Mouse (Mus musculus): ENCODE results near the gene Hint2.

Gene Hint2

GRCm38 (mm10) chr4:43655656-43656338, 469 bp downstream of the Hint2 start:
- DNase-seq (ENCODE audit: low spot score in 2 of 2), result no peak

- DNase-seq (ENCODE audit: low spot score in 2 of 2), result no peak
These were observed 2.9 kb downstream of the Hint2 start, which contains the start of gene Spag8 for GRCm38 (mm10) chr4:43653161-43654015. Gene Spag8, minus strand, starts transcription at chr4:43653594.

GRCm38 (mm10) chr4:43652726-43653125, 3.5 kb downstream of the Hint2 start:
- DNase-seq (ENCODE audit: low spot score in 2 of 2), result no peak

- DNase-seq (ENCODE audit: low spot score in 2 of 2), result no peak
These were observed 6.5 kb downstream of the Hint2 start for GRCm38 (mm10) chr4:43649783-43650182.

- no peak for DNase-seq (ENCODE audit: low spot score in 2 of 2)
These were observed 15.8 kb downstream of the Hint2 start for GRCm38 (mm10) chr4:43640491-43640890.

- DNase-seq (ENCODE audit: low spot score in 2 of 2), result no peak
These were observed 16.2 kb downstream of the Hint2 start for GRCm38 (mm10) chr4:43640076-43640475.

GRCm38 (mm10) chr4:43636751-43637150, 19.5 kb downstream of the Hint2 start:
- no peak for DNase-seq (ENCODE audit: low spot score in 2 of 2)

- no peak for DNase-seq (ENCODE audit: low spot score in 2 of 2)
These were observed 21.5 kb downstream of the Hint2 start for GRCm38 (mm10) chr4:43634621-43635374.

- DNase-seq (ENCODE audit: low spot score in 2 of 2), result no peak
These were observed 22.5 kb downstream of the Hint2 start for GRCm38 (mm10) chr4:43633736-43634135.

- DNase-seq (ENCODE audit: low spot score in 2 of 2), result no peak
These were observed 23.0 kb downstream of the Hint2 start for GRCm38 (mm10) chr4:43633296-43633695.

- DNase-seq (ENCODE audit: low spot score in 2 of 2), result no peak
These were observed 24.0 kb downstream of the Hint2 start for GRCm38 (mm10) chr4:43631956-43632920.

GRCm38 (mm10) chr4:43631046-43631955, 25.0 kb downstream of the Hint2 start, which contains the start of gene Npr2:
Gene Npr2, plus strand, starts transcription at chr4:43631935.
- DNase-seq (ENCODE audit: low spot score in 2 of 2), result no peak

- DNase-seq (ENCODE audit: low spot score in 2 of 2), result no peak
These were observed 25.6 kb downstream of the Hint2 start for GRCm38 (mm10) chr4:43630671-43631045.

GRCm38 (mm10) chr4:43630030-43630581, 26.2 kb downstream of the Hint2 start:
- peak; percentile 60 to 92 for DNase-seq (ENCODE audit: low spot score in 2 of 2)

- no peak for DNase-seq (ENCODE audit: low spot score in 2 of 2)
These were observed 27.0 kb downstream of the Hint2 start for GRCm38 (mm10) chr4:43629106-43629817.

- DNase-seq (ENCODE audit: low spot score in 2 of 2), result no peak
These were observed 36.0 kb downstream of the Hint2 start for GRCm38 (mm10) chr4:43620146-43620778.

- no peak for DNase-seq (ENCODE audit: low spot score in 2 of 2)
These were observed 43.1 kb downstream of the Hint2 start for GRCm38 (mm10) chr4:43613060-43613730.

GRCm38 (mm10) chr4:43612534-43612933, 43.7 kb downstream of the Hint2 start:
- no peak for DNase-seq (ENCODE audit: low spot score in 2 of 2)
